Mouse (Mus musculus) kidney, adult 2 months (tissue): ENCODE data around the gene Slc17a2. TPM values are rescaled to one million over a fixed set of nuclear protein-coding genes. Genes with fewer than 3 reads are reported as not detected.
A peak's percentile ranks its signal among the peaks of the same experiment; 100 is the strongest.

Source experiments
- DNase-seq: peaks from one replicate; pipeline ENCODE4 v3.0.0; 2021
- H3K27ac ChIP-seq: fragments of 200-500 bp; 2 replicates; pipeline ENCODE4 v1.5.1; 2012; ENCODE audit warnings: low read depth, low read length, control low read depth, inconsistent platforms; ENCODE audit not compliant: insufficient read depth
- H3K27me3 ChIP-seq: fragments of 200-500 bp; replicated peaks from 2 replicates; pipeline ENCODE4 v1.6.1; 2012; ENCODE audit warnings: mild to moderate bottlenecking, moderate library complexity, low read length, inconsistent platforms; ENCODE audit not compliant: control insufficient read depth, insufficient read depth
- H3K36me3 ChIP-seq: fragments of 200-500 bp; 2 replicates; pipeline ENCODE4 v1.6.1; 2012; ENCODE audit warnings: mild to moderate bottlenecking, moderate library complexity, low read length, inconsistent platforms; ENCODE audit not compliant: control insufficient read depth, insufficient read depth
- H3K4me1 ChIP-seq: fragments of 200-500 bp; 2 replicates; pipeline ENCODE4 v1.6.1; 2011; ENCODE audit warnings: low read length; ENCODE audit not compliant: control insufficient read depth, insufficient read depth
- H3K4me3 ChIP-seq: fragments of 200-500 bp; 2 replicates; pipeline ENCODE4 v1.5.1; 2011; ENCODE audit warnings: mild to moderate bottlenecking, low read depth, low read length, control low read depth; ENCODE audit not compliant: insufficient read depth
- CTCF ChIP-seq: fragments of 200-500 bp; conservative IDR thresholded peaks from 2 replicates; pipeline ENCODE4 v1.5.1; 2011; ENCODE audit warnings: low read depth, mild to moderate bottlenecking, control low read depth, low read length, moderate library complexity, mixed read lengths; ENCODE audit not compliant: insufficient read depth, insufficient read length
- POLR2A ChIP-seq: fragments of 200-500 bp; IDR thresholded peaks from one replicate; pipeline ENCODE4 v1.6.1; 2011; ENCODE audit warnings: low read depth, low read length, control low read depth
- WGBS: fragments of 180-500 bp; shearing (Covaris S2); methylation state at CpG from one replicate; pipeline ENCODE4 v1.1.7; 2018; 5-methylcytosine and 5-hydroxymethylcytosine counted together
- polyA plus RNA-seq: library from polyadenylated mRNA; depleted of rRNA; stranded (reverse); fragments of >200 nt; gene quantifications from 2 replicates; pipeline ENCODE4 v1.2.3, GENCODE M21; 2012; rRNA removed

Gene Slc17a2
- polyA plus RNA-seq, 1 experiment, result 6.9 TPM

DNA sequence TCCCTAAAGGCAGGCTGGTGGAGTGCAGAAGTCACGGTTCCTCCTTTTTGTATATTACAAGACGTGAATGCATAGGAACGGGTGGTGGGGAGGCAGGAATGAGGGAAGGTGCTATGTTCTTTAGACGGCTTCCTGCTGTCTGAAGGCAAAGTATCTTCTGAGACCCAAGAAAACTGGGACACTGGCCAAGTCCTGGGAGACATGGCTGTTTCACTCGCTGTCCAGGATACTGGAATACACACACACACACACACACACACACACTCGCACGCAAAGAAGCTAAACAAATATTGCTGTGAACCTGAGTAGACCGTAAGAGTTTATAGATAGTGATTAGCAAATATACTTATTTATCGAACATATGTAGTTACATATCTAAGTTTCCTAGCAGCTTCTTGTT, 57.9 kb downstream of the Slc17a2 start:
- 63% methylated on average over 9 of the region's 9 CpGs for WGBS
- H3K4me1 ChIP-seq, result peaks cover 17% of the 10 kb centered on the region
- TF ChIP-seq POLR2A (no peak), CTCF (no peak)
- no peaks in the 10 kb centered on the region; the same call in 1 of the 2 replicates for H3K36me3 ChIP-seq
- no peaks in the 10 kb centered on the region for H3K27me3 ChIP-seq
- DNase-seq, result peak; percentile 63
- no peak overlapping the region for H3K27ac ChIP-seq
- H3K4me3 ChIP-seq, result no peak overlapping the region

DNA sequence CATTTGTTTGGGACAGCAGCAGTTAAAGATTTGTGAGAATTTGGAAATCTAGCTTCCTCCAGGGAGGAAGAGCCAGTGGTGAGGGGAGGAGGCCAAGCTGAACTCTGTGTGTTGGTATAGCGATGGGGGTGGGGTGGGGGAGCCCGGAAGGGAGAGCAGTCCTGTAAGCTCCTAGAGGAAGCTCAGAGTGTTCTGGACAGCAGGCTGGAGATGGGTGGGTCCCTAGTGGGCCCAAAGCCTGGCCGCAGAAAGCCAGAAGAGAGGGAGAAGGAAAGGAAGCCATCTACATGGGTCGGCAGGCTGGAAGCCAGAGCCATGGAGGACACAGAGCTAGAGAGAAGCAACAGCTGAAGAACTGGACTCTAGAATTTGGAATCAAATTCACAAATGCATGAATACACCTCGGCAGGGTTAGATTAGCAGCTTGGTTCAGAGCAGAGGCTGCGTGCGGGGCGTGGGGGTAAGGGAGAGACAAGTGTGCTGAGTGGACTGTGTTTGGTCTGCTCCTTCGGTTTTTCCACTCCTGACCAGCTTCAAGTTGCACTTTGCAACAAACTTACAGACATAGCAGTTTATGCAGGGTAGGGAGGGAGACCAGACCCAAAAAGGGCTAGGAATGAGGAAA, 59.4 kb downstream of the Slc17a2 start:
- H3K4me1 ChIP-seq, result peaks cover 19% of the 10 kb centered on the region
- TF ChIP-seq POLR2A (no peak), CTCF (no peak)
- no peaks in the 10 kb centered on the region for H3K36me3 ChIP-seq
- peak overlapping the region; percentile 92 for H3K27ac ChIP-seq
- 51% methylated on average over 9 of the region's 9 CpGs for WGBS
- peak; percentile 44 for DNase-seq
- H3K4me3 ChIP-seq, result no peak overlapping the region
- H3K27me3 ChIP-seq, result no peaks in the 10 kb centered on the region

- Histone ChIP-seq H3K27me3 (no peaks in the 10 kb centered on the region), H3K27ac (peak overlapping the region; percentile 92), H3K4me1 (peaks cover 19% of the 10 kb centered on the region), H3K4me3 (no peak overlapping the region; the same call in 1 of the 2 replicates), H3K36me3 (no peaks in the 10 kb centered on the region)
- 49% methylated on average over 6 of the region's 6 CpGs for WGBS
- TF ChIP-seq CTCF, result no peak
- no peak for TF ChIP-seq POLR2A
- peak; percentile 89 for DNase-seq
Observed at GRCm38 (mm10) chr13:23867000-23867399, 60.2 kb downstream of the Slc17a2 start.

- TF ChIP-seq POLR2A (no peak), CTCF (no peak)
- DNase-seq, result peak; percentile 80
- Histone ChIP-seq H3K4me3 (no peak within 1 kb of the TSS; the same call in 1 of the 2 replicates), H3K27ac (peak within 1 kb of the TSS; percentile 92), H3K27me3 (no peaks in the 10 kb centered on the region), H3K4me1 (peaks cover 19% of the 10 kb centered on the region), H3K36me3 (peaks cover 2% of the 10 kb centered on the region)
- 68% methylated on average over 7 of the region's 7 CpGs for WGBS
Observed at GRCm38 (mm10) chr13:23867405-23867804, 60.6 kb downstream of the Slc17a2 start, which contains the start of gene Slc17a1. TSS of gene Slc17a1 (plus strand) at chr13:23867750.

DNA sequence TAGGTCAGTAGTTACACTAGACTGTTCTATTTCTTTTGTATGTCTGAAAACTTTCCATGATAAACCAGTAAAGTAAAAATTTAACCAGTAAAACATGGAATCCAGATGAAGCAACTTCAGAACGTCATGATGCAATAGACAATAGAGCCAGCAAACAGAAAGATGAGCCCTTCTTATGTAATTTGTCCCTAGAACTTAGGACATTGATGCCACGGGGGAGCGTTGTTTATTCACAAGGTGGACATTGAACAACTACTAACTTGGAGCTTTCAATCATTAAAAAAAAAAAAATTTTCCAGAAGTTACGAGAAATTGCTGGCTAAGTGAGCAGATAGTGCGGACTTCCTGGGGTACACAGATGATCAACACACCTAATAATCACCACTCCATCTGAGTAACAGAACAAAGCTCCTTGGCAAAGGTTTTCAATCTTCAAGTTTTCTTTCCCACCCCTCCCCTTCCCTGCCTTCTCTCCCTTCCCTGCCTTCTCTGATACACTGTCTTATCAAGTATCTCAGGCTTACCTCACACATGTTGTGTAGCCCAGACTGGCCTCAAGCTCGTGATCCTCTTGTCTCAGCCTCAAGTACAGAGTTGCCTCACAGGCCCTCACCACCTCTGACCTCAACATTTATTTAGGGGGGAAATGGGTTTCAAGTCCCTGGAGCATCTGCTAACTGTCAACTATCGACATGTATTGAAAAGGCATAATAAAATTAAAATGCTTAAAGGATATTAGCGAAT, 62.2 kb downstream of the Slc17a2 start:
- Histone ChIP-seq H3K27me3 (no peaks in the 10 kb centered on the region), H3K36me3 (peaks cover 6% of the 10 kb centered on the region), H3K4me1 (peaks cover 22% of the 10 kb centered on the region), H3K4me3 (peak overlapping the region; percentile 18; the same call in 1 of the 2 replicates), H3K27ac (peak overlapping the region; percentile 98)
- 64% methylated on average over 8 of the region's 8 CpGs for WGBS
- peak; percentile 89 for DNase-seq
- TF ChIP-seq CTCF (no peak), POLR2A (no peak)

DNA sequence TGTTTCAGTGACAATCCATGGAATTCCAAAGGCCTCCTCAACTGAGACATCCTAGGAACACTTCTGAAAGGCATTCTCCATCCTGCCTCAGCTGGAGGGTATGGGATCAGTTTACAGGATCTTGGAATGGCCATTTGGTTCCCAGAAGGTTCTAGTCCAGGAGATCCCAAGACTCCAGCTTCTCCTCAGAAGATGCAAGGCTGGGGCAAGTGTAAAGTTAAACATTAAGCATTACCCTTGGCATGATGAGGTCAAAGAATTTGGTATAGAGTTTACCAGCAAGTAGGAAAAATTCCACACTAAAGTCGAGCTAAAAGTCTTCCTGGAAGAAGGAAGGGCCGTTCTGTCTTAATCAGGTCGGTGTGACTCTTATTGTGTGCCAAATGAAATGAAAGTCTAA, 63.2 kb downstream of the Slc17a2 start:
- Histone ChIP-seq H3K27me3 (no peaks in the 10 kb centered on the region), H3K36me3 (peaks cover 6% of the 10 kb centered on the region), H3K4me3 (peak overlapping the region; percentile 43), H3K4me1 (peaks cover 22% of the 10 kb centered on the region), H3K27ac (peak overlapping the region; percentile 98)
- no peak for TF ChIP-seq CTCF
- no peak for TF ChIP-seq POLR2A
- 26% methylated on average over 3 of the region's 3 CpGs for WGBS
- DNase-seq, result peak; percentile 88

DNA sequence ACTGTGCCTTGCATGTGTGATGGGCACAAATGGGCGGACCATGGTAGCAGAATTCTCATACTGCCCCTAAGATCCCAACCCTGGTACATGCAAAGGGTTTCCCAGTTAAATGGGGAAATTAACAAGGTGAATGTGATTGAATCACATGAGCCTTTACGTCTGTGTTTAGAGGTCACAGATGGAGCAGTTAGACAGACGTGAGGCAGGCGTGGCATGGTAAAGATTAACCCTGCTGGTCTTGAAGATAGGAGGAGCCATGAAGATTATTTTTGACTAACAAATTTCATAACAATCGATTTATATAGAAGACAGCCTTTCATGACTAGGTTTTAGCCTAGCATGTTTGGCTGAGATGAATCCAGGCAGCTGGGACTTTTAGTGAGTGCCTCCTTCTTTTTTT, 66.3 kb downstream of the Slc17a2 start:
- Histone ChIP-seq H3K27ac (peak overlapping the region; percentile 63; the same call in 1 of the 2 replicates), H3K36me3 (peaks cover 14% of the 10 kb centered on the region), H3K4me1 (peaks cover 13% of the 10 kb centered on the region), H3K4me3 (no peak overlapping the region; the same call in 1 of the 2 replicates), H3K27me3 (no peaks in the 10 kb centered on the region)
- DNase-seq, result peak; percentile 70
- TF ChIP-seq POLR2A (no peak), CTCF (no peak)
- WGBS, result 54% methylated on average over 5 of the region's 5 CpGs

Other genes starting within 250 kb of the Slc17a2 start
- gene Hist1h3e, start 244.6 kb upstream of the Slc17a2 start, polyA plus RNA-seq, result 3.8 and 4.3 TPM in 2 replicates
- 0.22 and 0.58 TPM in 2 replicates for gene Hist1h2ae, start 235.8 kb upstream of the Slc17a2 start, polyA plus RNA-seq
- 3.1 and 4.6 TPM in 2 replicates for gene Hist1h2bg, start 235.6 kb upstream of the Slc17a2 start, polyA plus RNA-seq
- 0.30 and 0.99 TPM in 2 replicates for gene Hist1h2bf, start 232.8 kb upstream of the Slc17a2 start, polyA plus RNA-seq
- gene Hist1h2ad, start 232.6 kb upstream of the Slc17a2 start, polyA plus RNA-seq, result not detected in 2 replicates
- 0.68 and 0.88 TPM in 2 replicates for gene Hist1h3d, start 231.2 kb upstream of the Slc17a2 start, polyA plus RNA-seq
- 3.7 and 5.4 TPM in 2 replicates for gene Hist1h4d, start 225.4 kb upstream of the Slc17a2 start, polyA plus RNA-seq
- 1.2 TPM in 2 replicates for gene Hist1h2be, start 185.9 kb upstream of the Slc17a2 start, polyA plus RNA-seq
- 1.2 and 1.4 TPM in 2 replicates for gene Hist1h1e, start 184.4 kb upstream of the Slc17a2 start, polyA plus RNA-seq
- gene Hist1h2ac, start 123.0 kb upstream of the Slc17a2 start, polyA plus RNA-seq, result 0.43 and 0.44 TPM in 2 replicates
- 473 and 571 TPM in 2 replicates for gene Hist1h2bc, start 122.8 kb upstream of the Slc17a2 start, polyA plus RNA-seq
- not detected in 2 replicates for gene Hist1h1t, start 111.2 kb upstream of the Slc17a2 start, polyA plus RNA-seq
- 9.4 and 10.3 TPM in 2 replicates for gene Hist1h4c, start 108.5 kb upstream of the Slc17a2 start, polyA plus RNA-seq
- 21.2 and 21.4 TPM in 2 replicates for gene Hfe, start 96.1 kb upstream of the Slc17a2 start, polyA plus RNA-seq
- gene Hist1h1c, start 68.2 kb upstream of the Slc17a2 start, polyA plus RNA-seq, result 68.7 and 76.0 TPM in 2 replicates
- 0.39 and 1.1 TPM in 2 replicates for gene Hist1h3c, start 61.4 kb upstream of the Slc17a2 start, polyA plus RNA-seq
- gene Hist1h2bb, start 60.3 kb upstream of the Slc17a2 start, polyA plus RNA-seq, result 2.0 and 2.8 TPM in 2 replicates
- 1.3 and 1.5 TPM in 2 replicates for gene Hist1h2ab, start 55.9 kb upstream of the Slc17a2 start, polyA plus RNA-seq
- 0.88 and 1.4 TPM in 2 replicates for gene Hist1h3b, start 54.7 kb upstream of the Slc17a2 start, polyA plus RNA-seq
- 3.1 and 5.3 TPM in 2 replicates for gene Hist1h4b, start 50.0 kb upstream of the Slc17a2 start, polyA plus RNA-seq
- gene Hist1h4a, start 45.8 kb upstream of the Slc17a2 start, polyA plus RNA-seq, result 0.91 and 2.3 TPM in 2 replicates
- 0.74 and 1.5 TPM in 2 replicates for gene Hist1h3a, start 44.6 kb upstream of the Slc17a2 start, polyA plus RNA-seq
- 0.22 TPM in 1 of 2 replicates, not detected in the other for gene Hist1h1a, start 43.3 kb upstream of the Slc17a2 start, polyA plus RNA-seq
- 0.05 TPM in 1 of 2 replicates, not detected in the other for gene Trim38, start 37.1 kb upstream of the Slc17a2 start, polyA plus RNA-seq
- 142 and 150 TPM in 2 replicates for gene Slc17a3, start 32.4 kb downstream of the Slc17a2 start, polyA plus RNA-seq
- gene Slc17a1, start 60.8 kb downstream of the Slc17a2 start, polyA plus RNA-seq, result 284 and 312 TPM in 2 replicates
- gene Slc17a4, start 108.0 kb downstream of the Slc17a2 start, polyA plus RNA-seq, result 2.6 and 2.8 TPM in 2 replicates
- 0.33 and 0.41 TPM in 2 replicates for gene Hist1h2ba, start 127.2 kb downstream of the Slc17a2 start, polyA plus RNA-seq
- not detected in 2 replicates for gene Hist1h2aa, start 127.5 kb downstream of the Slc17a2 start, polyA plus RNA-seq
- not detected in 2 replicates for gene Scgn, start 184.2 kb downstream of the Slc17a2 start, polyA plus RNA-seq